Mouse (Mus musculus) thymus, postnatal 14 days (tissue): Measurements from ENCODE around the gene Tgfbr3.
A peak's percentile ranks its signal among the peaks of the same experiment; 100 is the strongest.

Experiments
- DNase-seq: peaks from one replicate; pipeline ENCODE4 v3.0.0; 2021

Tgfbr3 gene

DNA sequence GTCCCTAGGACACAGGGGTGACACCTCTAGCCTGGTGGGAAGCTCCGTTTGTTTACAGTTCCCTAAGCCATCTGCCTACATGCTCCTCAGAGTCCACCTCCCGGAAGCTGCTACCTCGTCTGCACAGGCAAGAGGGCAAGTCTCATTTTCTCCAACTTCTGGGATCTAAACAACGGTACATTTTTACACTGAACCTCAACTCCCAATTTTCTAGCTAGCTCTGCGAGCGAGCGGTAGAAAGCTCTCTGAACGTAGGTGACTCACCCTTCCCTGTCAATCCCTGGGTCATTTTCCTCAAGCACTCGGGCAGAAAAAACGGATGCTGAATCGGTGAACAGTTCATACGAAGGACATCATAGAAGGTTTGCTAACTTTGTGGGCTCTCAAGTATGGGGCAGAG lies 122.1 kb downstream of the Tgfbr3 start:
- DNase-seq: no peak

DNA sequence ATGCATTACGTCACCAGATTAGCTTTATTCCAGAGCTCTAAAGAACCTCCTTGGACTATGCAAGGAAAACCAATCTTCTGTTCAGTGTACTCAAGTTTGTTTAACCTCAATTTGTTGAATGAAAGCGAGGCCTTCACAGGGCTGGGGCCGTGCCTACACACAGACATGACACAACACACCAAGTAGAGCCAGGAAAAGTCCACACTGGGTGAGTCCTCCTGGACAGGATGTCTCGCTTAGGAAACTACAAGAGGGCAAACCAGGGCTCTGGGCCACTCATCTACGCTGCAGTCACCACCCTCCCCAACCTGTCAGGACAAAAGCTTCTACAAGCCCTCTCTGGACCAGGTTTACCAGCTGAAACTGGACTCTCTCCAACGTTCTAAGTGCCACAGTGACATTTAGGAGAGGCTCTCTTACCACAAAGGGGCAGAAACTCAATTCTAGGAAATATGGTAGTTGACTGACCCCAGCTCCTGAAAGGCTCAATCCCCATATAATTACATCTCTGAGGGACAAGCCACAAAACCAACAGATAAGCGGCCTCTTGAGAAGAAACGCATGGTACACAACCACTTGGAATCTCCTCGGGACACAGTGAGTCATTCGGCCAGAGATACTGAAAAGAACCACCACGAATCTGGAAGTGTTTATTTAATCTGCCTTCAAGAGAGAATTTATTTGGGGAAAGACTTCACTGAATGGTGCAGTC lies 122.6 kb downstream of the Tgfbr3 start:
- no peak for DNase-seq

DNA sequence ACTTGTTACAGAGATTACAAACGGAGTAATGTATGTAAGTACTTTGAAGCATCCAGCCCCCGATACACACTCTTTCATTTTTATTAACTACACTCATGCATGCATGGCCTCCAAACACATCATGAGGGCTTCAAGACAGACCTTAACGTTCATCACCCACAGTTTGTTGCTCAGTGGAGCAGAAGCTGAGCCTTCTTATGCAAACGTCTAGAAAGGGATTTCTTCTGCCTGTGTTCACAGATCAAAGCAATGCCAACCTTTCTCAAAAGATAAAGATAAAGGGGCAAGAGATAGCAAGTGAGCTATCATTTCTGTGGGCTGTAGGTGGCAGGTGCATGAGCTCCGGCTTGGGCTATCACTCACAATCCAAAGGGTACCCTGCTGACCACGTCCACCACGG lies 123.7 kb downstream of the Tgfbr3 start:
- DNase-seq: no peak

DNA sequence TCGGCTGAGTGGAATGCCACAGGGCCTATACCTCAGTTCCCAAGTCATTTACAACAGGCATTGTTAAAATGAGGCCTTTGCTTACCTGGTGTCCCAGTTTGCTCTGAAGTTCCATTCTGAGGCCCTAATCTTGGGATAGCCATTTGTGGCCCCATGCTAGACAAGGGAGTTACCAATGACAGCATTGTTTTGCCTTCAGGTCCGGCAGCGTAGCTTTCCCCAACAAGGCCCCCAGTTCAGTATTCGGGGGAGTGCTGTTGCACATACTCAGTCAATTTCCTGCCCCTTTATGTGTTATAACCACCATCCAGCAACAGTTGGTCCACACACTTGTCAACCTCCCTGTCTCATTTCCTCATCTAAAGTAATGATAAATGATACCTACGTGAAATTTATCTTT lies 124.2 kb downstream of the Tgfbr3 start:
- DNase-seq: peak; percentile 53

DNA sequence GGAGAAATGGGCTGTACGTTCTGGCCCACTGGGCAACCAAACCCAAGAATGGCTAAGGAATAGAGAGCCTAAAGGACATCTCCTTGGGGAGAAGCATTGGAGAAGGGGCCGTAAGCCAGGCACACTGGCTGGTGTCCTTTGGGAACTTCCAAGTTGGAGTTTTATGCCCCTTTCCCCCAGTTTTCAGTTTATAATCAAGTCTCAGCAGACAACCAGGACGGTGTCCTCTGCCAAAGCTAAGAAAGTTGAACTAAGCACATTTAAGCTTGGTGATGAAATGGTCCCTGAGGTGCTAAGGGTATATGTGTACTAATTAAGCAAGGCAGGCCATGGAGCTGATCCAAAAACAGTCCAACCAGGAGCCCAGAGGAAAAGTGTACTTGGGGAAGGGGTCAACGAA lies 124.6 kb downstream of the Tgfbr3 start:
- DNase-seq: no peak

DNA sequence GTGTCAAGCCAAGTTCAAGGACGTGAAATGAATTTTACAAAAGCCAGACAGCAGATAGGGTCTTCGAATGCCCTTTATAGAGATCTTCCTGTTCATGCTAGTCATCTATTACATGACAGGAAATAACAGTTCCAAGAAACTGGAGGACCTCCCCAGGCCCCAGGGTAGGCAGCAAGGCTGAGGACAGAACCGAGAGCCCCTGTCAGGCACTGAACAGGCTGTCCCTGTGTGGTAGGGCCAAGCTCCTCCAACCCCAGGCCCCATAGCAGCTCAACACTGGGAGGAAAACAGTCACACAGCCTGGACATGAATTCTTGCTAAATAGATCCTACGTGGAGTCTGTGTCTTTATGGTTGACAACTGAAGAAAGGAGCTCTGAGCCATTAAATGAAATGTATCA lies 125.3 kb downstream of the Tgfbr3 start:
- DNase-seq: peak; percentile 40

DNA sequence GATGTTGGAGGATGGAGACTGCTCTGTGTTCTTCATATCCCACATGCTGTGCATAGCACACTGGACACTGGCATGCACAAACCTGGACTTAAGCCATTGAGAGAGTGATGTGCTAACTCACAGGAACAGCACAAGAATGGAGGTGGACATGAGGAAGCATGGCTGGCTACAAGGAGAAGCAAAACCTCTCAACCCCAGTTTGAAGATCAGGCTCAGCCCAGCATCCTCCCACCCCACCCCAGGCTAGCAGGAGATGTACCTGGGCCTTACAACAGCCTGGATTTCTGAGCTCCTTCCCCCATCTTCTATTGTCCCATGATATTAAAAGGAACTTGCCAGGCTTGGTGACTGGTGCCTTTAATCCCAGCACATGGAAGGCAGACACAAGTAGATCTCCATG lies 126.1 kb downstream of the Tgfbr3 start:
- DNase-seq: no peak

DNA sequence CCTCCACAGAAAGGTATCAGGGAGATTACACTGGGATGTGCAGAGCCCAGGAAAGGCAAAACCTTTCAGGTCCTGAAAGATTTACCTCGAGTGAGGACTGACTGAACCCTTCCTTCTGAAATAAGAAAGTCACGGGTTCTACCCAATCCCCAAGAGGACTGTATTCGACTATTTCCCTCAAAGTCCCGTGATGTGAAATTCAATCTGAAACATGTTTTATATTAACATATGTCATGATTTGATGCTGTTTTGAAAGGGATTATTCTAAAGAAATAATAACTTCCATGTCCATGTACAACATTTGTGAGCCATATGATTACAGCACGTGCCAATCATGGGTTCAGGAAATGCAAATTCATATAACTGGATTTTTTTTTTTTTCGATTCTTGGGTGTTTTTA lies 126.6 kb downstream of the Tgfbr3 start:
- no peak for DNase-seq

DNA sequence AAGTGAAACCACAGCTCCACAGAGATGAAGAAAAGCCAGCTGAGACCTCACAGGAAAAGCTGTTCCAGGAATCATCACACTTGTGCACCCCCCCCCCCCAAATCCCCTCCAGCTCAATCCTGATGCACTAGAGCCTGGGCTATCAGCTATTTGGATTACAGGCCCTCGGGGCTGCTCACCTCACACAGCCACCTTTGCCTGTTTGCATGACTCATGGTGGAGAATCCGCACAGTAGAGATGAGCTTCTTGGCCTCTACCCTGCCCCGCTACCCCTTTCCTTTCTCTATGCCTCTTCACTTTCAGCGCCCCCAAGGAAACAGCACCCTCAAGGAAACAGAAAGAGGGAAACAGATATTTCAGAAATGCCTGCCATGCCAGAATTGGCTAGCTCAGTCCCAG lies 127.1 kb downstream of the Tgfbr3 start:
- no peak for DNase-seq

DNA sequence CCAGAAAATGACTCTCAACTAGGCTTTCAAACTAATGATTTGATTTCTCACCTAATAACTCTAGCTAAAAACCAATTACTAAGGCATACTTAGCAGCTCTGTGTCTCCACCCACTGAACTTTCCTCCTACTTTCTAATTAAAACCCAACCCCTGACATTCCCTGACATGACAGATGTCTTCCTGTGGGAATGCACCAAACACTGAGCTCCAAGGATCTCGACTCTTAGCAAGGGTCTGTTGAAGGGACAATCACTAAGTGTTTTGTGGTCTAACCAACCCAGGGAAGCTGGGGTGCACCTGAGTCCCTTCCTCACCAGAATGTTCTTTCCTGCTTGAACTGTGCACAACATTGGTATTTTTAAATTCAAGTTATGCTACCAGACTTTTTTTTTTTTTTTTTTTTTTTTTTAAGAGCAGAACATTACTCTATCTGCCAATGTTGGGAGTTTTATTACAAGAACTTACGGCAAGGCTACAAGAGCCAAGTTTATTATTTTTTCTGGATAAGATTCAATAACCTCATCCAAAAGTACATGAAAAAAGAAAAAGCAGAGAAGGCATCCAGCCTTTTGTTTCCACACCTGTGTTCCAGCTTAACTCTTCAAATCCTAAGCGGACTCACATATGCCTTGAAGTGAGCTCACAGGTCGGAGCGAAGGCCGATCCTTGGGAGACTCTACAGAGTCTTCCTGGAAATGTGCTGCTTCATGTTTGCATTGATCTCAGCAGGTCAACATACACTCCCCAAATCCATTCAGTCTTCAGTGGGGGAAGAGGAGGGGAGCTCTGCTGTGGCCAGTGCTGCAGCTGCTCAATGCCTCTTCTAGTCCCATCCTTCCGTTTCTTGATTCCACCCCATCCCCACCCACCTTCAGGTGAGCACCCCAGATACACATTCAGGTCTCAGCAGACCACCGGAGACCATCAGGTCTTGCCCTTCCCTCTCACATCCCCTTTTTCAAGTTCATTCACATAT lies 129.2 kb downstream of the Tgfbr3 start:
- DNase-seq: no peak

DNA sequence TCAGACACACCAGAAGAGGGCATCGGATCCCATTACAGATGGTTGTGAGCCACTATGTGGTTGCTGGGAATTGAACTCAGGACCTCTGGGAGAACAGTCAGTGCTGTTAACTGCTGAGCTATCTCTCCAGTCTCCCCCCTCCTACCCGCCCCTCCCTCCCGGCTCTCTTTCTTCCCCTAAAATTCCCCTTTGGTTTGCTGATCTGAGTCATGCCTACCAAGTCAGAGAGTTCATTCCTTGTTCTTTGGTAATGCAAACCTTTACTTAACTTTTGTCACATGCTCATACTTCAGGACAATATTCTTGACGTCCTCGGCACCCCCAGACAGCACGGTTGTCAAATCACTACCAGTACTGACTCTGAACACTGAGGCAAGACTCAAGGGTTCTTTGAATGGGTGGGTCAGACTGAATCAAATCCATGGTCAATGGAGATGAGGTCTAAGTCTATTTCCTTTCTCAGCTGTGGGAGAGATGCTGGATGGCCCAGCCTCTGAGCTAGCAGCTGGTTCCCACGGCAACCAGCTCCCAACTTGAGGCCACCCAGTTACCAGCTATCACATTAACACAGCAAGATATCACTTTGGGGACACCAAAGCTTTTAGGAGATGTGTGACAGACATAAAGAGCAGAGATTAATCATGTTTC lies 130.8 kb downstream of the Tgfbr3 start:
- no peak for DNase-seq

DNA sequence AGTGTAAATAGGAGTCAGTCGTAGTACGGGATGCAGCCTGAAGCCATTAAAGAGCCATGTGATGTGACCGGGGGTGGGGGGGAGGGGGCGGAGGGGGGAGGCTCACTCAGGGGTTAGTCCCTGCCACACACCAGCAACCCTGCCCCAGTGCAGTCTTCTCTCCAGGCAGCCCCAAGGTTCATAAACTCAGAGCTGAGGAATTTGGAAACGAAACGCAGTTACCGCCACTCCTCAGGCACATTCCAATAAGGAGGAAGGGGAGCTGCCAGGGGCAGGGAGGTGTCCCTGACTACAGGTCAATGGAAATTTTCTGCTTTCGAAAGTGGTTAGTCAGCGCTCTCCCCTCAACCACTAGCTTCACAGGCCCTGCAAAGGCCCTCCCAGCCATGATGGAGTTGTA lies 132.0 kb downstream of the Tgfbr3 start:
- no peak for DNase-seq

DNA sequence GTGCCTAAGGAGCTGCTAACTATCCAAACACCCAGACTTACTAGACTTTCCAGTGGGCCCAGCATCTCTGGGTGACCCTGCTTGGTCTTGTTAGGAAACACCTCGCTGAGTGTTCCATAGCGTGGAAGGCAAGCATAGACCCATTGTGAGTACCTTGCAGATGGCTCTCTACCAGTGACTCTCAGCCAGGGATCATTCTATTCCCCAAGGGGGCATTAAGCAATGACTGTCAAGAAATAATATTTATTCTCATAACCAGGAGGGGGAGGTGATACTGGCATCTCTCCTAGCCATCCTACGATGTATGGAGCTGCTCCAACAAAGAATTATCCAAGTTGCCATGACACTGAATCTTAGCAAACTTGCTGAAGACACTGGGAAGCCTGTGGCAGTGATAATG lies 133.3 kb downstream of the Tgfbr3 start:
- DNase-seq: no peak

DNA sequence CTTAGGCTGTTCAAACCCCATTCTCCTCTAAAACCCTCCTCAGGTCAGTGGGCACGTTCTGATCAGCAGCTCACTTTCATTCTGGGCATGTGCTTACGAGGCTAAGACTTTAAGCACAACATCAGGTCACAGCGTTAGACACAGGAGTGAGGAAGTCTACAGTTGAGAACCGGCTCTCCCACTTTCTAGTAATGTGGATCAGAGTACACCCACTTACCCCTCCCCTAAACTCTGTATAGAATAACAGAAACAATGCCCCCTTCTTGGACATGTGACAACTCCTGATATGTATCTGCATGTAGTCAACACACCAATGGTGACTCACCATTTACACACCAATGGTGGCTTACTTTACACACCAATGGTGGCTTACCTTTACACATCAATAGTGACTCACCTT lies 136.4 kb downstream of the Tgfbr3 start:
- no peak for DNase-seq

DNA sequence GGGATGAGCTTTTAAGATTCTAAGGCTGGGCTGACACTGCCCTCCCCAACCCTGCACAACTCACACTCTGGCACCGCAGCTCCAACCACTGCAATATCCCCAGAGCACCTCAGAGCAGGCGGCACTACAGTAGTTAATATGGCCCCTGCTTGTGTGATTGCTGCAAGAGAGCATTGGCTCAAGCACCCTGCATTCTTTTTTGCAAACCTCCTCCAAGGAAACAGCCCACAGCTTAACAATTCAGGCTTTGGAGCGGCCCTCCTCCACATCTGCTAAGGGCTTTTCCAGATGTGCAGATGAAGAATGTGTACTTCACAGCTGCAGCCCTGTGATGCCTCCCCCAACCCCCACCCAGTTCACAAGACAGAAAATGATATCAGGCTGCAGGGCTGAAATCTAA lies 138.1 kb downstream of the Tgfbr3 start:
- no peak for DNase-seq

DNA sequence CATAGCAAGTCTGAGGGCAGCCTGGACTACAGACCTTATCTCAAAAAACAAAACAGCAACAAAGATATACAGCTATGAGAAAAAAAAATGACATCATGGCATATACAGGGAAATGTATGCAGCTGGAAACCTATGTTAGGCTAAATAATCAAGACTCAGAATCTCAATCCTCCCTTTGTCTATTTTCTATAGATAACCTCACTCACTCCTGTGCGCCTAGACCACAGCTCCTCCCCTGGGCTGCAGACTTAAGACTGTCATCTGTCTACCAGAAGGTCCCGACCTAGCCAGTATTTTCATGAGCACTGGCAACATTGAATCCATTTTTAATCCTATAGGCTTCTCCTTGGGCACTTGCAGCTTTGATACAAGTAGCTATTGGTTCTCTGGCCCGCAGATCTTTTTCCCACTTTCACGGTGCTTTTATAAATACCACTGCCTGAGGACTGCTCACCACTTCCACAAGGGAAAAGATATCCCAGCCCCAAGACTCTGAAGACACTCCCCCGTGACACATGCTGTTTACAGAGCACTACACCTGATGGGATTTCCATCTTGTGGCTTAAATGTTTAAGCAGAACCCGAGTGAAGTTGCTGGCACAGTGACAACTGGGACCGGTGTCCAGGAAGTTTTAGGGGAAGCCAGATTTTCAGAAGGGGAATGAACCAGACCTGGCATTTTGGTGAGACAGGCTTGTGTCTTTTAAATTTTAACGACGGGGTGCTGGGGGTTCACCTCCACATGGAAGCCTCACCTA lies 138.7 kb downstream of the Tgfbr3 start:
- DNase-seq: no peak

DNA sequence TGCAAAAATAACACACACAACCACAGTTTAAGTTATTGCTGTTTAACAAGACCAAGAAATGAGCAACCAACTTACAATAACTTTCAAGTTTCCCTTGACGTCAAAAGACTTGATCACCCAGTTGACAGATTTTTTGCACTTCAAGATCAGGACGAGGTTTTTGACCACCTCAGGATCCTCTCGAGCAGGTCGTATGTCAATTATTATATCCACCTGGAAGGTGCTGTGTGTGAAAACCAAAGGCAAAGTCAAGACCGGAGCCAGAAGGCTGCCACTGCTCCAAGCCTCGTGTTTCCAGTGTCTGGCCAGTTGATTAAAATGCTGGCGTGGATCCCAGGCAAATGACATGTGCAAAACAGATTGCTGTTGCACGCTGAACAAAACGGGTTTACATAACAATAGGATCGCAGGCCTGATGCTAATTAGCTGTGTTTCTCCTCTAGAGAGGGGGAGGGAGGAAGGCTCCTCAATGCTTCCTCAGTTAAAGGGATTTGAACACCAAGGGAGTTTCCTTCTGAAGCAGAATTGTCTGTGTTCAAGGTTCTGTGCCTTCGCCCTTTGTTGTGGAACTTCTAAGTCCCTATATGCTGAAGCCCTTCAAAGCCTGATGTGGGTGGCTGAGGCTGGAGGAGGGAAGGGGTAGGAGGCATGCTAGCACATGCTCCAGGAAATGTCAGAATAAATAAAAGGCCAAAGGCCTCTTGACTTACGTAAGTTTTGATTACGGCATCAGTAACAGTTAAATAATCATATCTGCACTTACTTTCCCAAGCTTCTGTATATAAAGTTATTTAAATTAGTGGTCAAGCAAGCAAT lies 141.3 kb downstream of the Tgfbr3 start:
- DNase-seq: peak; percentile 45

DNA sequence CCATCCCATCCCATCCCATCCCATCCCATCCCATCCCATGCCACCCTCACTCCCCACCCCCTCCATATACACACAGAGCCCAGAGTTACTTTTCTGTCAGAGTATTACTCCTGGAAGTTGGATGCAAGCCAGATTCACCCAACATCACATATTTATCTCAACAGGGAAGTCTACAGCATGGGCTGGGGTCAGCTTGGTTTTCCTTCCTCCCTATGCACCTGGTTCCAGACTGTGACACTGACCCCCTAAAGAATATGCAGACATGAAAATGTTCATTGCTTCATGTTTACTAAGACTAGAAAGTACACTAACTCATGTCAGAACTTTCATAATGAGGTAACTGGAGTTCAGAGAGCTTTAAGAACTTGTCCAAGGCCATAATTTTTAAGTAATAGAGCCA lies 142.0 kb downstream of the Tgfbr3 start:
- DNase-seq: no peak

DNA sequence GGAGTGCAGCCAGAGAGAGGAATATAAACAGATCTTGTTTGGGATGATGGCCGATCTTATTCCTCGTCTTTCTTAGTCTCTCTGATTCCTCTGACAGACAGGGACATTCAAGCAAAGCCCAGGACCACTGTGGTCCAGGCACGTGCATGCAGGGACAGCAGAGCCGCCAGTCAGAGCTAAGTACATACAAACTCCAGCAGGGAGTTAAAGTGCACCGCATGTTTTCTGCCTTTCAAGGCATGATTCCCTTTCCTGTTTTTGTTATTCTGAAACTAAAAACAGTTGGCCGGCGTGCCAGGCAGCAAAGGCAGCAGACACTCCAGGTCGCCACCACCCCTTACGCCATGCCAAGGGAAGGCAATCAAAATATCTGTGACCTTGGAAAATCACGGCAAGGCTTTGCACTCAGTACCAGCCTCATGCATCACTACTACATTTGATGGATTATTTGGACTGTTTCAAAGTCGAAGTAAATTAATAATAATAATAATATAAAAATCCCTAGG lies 143.3 kb downstream of the Tgfbr3 start:
- no peak for DNase-seq

DNA sequence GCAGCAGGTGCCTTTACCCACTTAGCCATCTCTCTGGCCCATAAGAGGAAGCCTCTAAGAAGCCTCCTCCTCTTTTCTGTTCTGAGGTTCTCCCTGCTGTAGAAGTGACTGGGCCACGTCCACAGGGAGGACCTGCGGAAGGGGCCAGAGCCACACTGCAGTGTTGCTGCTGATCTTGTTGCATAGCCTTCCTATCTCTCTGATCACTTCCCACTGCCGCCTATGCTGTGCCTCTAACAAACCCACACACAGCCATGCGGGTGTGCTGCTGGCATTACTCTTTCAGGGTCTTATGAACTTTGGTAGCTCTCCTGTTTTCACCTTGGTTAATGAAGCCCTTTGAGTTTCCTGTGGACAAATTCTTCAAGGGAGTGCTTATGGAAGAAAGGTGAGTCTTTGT lies 144.3 kb downstream of the Tgfbr3 start:
- DNase-seq: no peak

DNA sequence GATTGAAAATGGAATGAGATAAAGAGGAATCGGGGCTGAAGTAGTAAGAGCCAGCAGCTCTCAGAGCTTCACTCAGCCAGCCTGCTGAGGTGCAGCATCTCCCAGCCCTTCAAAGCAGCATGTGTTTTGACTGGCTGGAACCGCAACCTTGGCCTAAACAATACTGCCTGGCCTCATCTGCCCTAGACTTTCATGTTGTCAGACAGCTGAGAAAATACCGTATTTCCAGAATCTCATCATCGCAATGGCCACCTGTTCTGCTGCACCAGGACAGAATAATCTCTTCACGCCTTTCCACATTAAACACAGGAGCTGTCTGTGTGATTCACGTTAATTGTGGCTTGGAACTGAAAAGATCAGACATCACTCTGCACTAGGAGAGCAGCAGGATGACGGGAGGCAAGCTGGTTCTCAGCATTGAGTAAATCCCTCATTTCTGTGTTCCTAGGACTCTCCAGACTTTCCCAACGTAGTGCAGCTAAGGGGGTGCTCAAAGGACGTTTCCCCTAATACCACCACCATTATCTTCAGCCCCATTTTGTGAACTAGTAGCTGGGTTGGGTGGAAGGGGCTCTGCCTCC lies 145.1 kb downstream of the Tgfbr3 start:
- no peak for DNase-seq

DNA sequence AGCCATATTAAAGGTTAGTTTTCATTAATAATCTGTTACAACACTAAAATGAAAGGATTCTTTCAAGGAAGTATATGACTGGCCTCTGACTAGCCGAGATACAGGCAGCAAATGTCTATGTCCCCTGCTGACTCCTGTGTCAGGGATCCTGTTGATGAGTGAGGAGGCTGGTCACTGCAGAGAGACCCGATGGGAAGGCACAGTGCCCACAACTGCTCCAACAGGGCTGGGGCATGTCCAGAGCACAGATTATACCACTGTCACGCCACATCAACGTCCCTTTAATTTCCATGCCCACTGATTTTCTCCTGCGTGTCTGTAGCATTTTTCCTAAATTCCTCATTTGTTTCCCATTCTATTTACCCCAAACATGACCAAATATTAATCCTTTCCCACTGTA lies 146.0 kb downstream of the Tgfbr3 start:
- no peak for DNase-seq
